Mouse (Mus musculus): ENCODE results near the gene Mcf2l.

- TF ChIP-seq CHD2 (IDR thresholded peaks at IDR 0.05; ENCODE audit: low read depth, low read length): no peak
- TF ChIP-seq ZNF384 (IDR thresholded peaks at IDR 0.05; ENCODE audit: low read depth, low read length): no peak
- no peak for TF ChIP-seq MAFK (IDR thresholded peaks at IDR 0.05; ENCODE audit: insufficient read depth, low read depth, low read length)
- TF ChIP-seq ZC3H11A (IDR thresholded peaks at IDR 0.05; ENCODE audit: borderline replicate concordance, low read depth, low read length): no peak
- no peak for TF ChIP-seq HCFC1 (IDR thresholded peaks at IDR 0.05; ENCODE audit: borderline replicate concordance, insufficient read depth, low read length)
Measured at GRCm38 (mm10) chr8:12851241-12851640, 22.4 kb upstream of the Mcf2l start.
